Mouse (Mus musculus) brain, embryonic 14.5 days (tissue): ENCODE data around the gene Gm49027.

Source experiments
- CTCF ChIP-seq: fragments of 200-500 bp; IDR thresholded peaks from 2 replicates; pipeline ENCODE4 v1.5.1; 2012; ENCODE audit warnings: inconsistent platforms, mild to moderate bottlenecking, moderate library complexity, borderline replicate concordance; ENCODE audit not compliant: insufficient read depth, insufficient read length; ENCODE audit errors: extremely low read depth
- POLR2A ChIP-seq: fragments of 200-500 bp; IDR thresholded peaks from 2 replicates; pipeline ENCODE4 v1.6.1; 2012; ENCODE audit warnings: mild to moderate bottlenecking, inconsistent platforms, borderline replicate concordance; ENCODE audit not compliant: poor library complexity, insufficient read depth, insufficient read length, severe bottlenecking; ENCODE audit errors: extremely low read depth

- TF ChIP-seq CTCF: no peak
- no peak for TF ChIP-seq POLR2A
Measured at GRCm38 (mm10) chr5:123470784-123471400, 54.4 kb downstream of the Gm49027 start.
